Mouse (Mus musculus) brain, embryonic 14.5 days (tissue): ENCODE measurements around the gene Sec14l5.

Experiments
- CTCF ChIP-seq: fragments of 200-500 bp; IDR thresholded peaks from 2 replicates; pipeline ENCODE4 v1.5.1; 2012; ENCODE audit warnings: inconsistent platforms, mild to moderate bottlenecking, moderate library complexity, borderline replicate concordance; ENCODE audit not compliant: insufficient read depth, insufficient read length; ENCODE audit errors: extremely low read depth
- POLR2A ChIP-seq: fragments of 200-500 bp; IDR thresholded peaks from 2 replicates; pipeline ENCODE4 v1.6.1; 2012; ENCODE audit warnings: mild to moderate bottlenecking, inconsistent platforms, borderline replicate concordance; ENCODE audit not compliant: poor library complexity, insufficient read depth, insufficient read length, severe bottlenecking; ENCODE audit errors: extremely low read depth

DNA sequence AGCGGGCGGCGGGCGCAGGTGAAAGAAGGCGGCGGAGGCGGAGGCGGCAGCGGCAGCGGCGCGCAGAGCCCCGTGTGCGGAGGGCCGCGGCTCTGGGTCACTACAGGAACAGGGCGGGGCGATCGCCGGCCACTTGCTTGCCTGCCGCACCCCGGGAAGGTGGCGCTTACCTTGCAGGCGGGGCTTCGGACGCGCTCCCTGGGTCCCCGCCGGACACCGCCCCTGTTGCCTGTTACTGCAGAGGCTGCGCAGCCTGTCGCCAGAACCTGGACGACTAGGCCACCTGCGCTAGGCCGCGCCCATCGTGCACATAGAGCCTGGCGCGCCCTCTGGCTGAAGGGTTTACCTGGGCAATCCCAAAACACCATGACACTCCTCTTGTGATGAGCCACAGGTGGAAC lies 14.5 kb upstream of the Sec14l5 start, which contains the start of gene Ppl:
- TF ChIP-seq POLR2A (no peak), CTCF (no peak)
